Mouse (Mus musculus) embryonic fibroblast, embryonic 13.5 days (primary cell): ENCODE measurements at regions not wholly inside any gene's neighbourhood (a gene's known extent, or its start where the extent isn't known, plus 50 kb on each side); places are given as distances from the start of the nearest gene placed in this dataset.

ENCODE experiments used
- CTCF ChIP-seq: IDR thresholded peaks from 2 replicates; pipeline ENCODE4 v1.5.1; 2011; ENCODE audit warnings: mild to moderate bottlenecking, control low read depth, low read length, moderate library complexity, borderline replicate concordance; ENCODE audit not compliant: insufficient read depth
- POLR2A ChIP-seq: IDR thresholded peaks from 2 replicates; pipeline ENCODE4 v1.6.1; 2011; ENCODE audit warnings: low read depth, mild to moderate bottlenecking, control low read depth, low read length, moderate library complexity

- no peak for TF ChIP-seq CTCF
- TF ChIP-seq POLR2A, result no peak
These were observed 73.6 kb upstream of the Tnik start for GRCm38 (mm10) chr3:28189371-28189770.
